Mouse (Mus musculus): ENCODE results near the gene Wbp1l.

Wbp1l gene

DNA sequence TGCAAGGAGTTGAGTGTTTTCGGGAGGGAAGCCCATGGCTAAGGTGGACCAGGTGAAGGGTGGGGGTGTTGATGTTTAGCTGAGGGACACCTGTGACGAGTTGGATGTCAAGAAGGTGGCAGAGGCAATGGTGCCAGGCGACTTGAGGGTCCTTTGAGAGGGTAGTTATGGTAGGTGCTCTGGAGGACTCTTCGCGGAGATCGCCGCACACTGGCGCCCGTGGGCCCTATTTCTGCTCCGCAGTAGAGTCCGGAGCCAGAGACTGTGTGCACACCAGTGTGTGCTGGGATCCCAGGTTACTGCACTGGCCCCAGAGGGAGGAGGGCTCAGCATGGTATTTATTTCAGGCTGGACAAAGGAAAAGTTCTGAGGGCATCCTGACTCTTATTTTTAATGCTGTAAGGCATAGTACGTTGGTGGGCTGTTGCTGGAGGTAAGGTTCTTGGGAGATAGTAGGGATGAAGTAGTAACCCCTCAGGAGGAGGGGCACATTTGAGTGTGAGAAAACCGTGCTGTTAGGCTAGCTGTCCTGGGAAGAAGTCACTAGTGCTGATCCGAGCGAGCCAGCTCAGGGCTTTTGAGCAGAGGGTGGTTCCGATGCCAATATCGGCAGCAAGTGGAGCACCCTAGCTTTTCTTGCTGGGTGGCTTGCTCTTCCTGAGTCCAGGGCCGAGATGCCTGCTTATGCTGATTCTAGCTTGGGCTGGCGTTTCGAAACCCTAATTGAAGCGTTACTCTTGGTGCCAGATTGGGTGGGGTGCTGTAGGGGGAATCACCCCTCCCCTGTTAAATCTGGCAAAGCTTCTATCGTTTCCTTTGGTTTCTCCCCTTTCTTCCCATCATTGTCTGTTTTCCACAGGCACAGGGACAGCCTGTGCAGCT lies 732 bp downstream of the Wbp1l start:
- DNase-seq (ENCODE audit: low spot score) = no peak

DNA sequence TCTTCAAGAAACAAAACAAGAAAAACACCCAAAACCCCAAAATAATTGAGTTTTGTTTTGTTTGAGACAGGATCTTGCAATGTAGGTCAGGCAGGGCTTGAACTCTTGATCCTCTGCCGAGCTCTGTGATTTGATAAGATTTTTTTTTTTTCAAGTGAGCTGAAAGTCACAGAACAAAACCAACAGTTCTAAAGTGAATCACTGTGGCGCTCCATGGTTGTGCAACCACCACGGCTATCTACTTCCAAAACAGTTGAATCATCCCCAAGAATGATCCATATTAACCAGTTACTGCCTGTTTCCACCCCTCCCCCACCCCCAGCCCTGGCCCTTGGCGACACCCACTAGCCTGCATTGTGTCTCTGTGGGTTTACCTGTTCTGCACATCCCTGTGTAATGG lies 1.5 kb downstream of the Wbp1l start:
- DNase-seq (ENCODE audit: low spot score) = no peak

DNA sequence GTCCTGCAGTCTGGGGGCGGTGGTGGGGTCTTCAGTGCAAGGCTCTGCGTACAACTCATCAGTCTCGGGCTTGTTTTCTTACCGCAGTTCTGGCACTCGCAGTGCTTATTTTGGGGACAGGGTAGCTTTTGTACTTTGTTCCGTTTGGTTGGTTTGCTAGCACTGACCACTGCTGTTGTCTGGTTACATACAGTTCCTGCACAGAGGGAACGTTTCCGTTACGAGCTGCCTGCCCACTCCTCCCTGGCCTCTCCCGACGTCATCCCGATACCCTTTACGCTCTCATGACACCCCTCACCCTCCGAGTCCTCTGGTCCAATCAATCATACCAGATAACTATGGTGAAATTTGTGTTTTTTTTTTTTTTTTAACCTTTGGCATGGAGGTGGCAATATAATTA lies 2.6 kb downstream of the Wbp1l start:
- no peak for DNase-seq (ENCODE audit: low spot score)

DNA sequence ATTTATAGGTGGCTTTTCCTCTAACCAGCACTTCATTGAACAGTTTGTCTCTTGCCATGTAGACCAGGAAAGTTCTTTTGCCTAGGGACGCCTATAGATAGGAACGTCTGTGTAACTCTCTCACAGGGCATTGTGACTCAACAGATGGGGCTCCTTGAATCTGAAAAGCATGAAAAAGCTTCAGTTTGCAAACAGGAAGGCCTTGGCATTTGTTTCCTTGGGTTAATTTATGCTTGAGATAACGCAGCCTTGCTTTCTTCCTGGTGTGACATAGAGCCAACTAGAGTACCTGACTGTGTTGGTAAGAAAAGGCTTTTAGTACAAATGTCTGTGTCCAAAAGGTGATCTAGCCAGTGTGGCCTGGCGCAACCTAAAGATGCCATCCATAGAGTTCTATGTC lies 3.5 kb downstream of the Wbp1l start:
- no peak for DNase-seq (ENCODE audit: low spot score)

DNA sequence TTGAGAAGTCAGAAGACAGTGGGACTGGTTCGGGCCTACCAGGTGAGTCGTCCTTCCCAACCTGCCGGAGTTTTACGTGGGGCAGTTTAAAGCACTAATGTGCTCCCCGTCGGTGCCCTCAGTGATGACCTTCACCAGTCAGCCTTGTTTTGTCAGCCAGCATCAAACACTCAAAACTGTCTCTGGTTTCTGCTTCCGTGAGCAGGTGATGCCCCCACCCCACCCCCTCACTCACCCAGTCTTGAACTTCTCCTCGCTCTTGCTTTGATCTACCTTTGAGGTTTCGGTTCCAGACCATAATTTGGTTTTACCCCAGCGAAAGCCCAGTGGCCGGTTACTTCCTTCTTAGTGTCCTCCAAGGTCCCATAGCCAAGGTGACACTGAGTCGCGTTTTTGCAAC lies 7.8 kb downstream of the Wbp1l start:
- no peak for DNase-seq (ENCODE audit: low spot score)

DNA sequence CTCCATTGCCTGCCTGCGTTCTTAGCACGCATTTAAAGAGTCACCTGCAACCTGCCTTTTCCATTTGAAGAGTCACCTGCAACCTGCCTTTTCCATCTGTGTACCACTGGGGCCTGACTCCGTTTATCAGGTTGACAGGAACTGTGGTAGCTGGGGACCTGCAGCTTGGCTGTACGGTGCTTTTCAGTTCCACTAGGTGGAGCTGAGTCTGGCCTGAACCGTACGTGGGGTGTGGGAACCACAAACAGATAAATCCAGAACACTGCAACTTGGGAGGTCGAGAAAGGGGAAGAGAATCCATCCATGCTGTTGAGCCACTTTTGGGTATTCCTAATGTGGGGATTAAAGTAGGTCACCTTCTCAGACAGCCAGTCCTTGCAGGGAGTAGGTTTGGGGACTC lies 8.5 kb downstream of the Wbp1l start:
- DNase-seq (ENCODE audit: low spot score) = no peak

DNA sequence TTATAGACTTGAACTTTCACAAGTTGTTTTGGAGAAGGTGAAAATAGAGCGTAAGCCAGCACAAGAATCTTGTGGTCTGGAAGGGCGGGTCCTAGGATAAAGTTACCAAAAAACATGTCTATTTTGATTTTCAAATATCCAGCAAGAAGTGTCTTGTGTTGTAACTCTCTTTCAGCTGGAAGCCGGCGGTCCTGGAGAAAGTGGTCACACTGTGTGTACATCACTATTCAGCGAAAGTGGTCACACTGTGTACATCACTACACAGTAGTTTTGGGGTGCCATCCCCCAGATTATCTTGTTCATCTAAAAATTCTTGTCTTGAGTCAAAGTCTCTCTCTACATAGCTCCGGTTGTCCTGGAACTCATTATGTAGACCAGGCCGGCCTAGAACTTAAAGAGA lies 9.3 kb downstream of the Wbp1l start:
- DNase-seq (ENCODE audit: low spot score) = no peak

DNA sequence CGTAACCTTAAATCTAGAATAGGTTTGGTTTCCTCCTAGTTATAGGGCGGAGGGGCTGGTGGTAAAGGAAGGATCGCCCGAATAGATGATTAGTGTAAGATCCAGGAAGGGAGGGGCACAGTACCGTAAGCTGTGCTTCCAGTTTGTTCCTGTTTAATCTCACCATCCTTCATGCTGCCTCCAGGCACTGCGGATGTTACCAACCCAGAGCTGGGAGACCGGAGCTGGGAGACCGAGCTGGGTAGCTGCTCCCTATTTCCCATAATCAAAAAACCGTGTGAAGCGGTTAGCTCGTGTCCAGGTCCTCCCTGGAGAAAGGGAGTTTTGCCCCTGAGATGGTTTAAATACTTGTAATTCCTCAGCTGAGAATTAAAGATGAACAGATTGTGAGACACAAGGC lies 17.5 kb downstream of the Wbp1l start:
- no peak for DNase-seq (ENCODE audit: low spot score)

DNA sequence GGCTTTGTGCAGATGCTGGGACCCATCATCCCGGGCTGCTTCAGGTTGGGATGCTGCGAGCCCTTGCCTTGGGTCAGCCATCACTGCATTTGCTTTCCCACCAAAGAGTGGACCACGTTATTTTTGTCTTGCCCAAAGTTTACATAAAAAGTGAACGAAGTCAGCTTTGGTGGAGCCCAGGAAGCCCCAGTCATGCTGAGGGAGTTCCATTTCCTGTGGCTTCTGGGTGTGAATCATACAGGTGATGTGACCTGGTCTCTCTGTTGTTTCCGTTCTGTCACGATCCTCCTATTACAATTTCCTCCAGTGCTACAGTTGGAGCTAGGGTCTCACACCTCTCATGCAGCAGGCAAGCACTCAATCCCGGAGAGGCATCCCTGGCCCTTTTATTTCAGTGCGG lies 18.5 kb downstream of the Wbp1l start:
- DNase-seq (ENCODE audit: low spot score) = no peak

DNA sequence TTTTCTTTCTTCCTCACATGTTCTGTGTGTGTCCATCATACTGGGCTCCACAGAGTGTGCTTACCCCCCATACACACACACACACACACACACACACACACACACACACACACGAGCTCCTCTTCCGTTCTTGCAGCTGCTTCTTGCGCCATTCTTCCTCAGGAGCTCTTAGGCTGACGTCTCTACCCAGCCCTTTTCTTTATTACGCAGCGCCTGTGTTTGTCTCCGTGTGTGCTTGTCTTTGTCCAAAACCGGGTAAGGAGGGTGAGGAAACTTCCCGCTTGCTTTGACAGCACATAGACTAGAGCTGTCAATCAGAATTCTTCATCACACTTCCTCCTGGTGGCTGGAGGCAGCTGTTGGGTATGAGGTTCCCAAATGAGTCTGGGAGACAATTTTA lies 19.4 kb downstream of the Wbp1l start:
- no peak for DNase-seq (ENCODE audit: low spot score)

DNA sequence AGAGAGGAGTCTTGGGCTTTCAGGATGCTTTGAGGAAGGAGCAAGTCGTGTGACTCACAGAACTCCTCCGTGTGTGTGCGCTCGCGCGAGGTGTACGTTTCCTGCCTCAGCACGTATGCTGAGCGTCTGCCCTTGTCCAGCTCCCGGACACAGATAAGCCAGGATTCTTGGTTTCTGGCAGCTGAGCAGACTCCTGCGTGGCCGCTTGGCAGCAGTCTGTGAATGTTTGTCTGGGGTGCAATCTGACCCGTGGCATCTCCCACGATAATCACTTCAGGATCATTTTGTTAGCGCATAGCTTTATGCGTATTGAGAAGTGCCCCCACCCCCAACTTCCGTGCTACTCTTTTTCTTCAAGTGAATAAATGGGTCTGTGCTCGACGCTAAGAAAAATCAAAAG lies 20.1 kb downstream of the Wbp1l start:
- DNase-seq (ENCODE audit: low spot score) = no peak

DNA sequence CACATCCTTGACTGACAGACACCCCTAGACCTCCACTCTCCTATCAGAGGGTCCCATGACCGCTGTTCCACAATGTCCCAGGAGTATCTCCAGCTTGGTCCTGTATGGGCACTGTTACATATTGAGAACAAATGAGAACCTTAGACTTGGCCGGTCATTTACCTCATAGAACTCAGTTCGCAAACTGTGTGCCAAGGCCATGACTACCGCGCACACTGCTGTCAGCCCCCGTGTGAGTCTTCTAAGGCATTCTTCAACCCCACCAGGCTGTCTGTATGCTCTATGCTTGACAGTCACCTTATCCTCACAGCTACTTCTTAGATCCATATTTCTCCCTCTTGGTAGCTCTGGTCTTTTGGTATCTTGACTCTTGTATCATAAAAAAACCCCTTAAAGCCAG lies 20.6 kb downstream of the Wbp1l start:
- DNase-seq (ENCODE audit: low spot score) = no peak

DNA sequence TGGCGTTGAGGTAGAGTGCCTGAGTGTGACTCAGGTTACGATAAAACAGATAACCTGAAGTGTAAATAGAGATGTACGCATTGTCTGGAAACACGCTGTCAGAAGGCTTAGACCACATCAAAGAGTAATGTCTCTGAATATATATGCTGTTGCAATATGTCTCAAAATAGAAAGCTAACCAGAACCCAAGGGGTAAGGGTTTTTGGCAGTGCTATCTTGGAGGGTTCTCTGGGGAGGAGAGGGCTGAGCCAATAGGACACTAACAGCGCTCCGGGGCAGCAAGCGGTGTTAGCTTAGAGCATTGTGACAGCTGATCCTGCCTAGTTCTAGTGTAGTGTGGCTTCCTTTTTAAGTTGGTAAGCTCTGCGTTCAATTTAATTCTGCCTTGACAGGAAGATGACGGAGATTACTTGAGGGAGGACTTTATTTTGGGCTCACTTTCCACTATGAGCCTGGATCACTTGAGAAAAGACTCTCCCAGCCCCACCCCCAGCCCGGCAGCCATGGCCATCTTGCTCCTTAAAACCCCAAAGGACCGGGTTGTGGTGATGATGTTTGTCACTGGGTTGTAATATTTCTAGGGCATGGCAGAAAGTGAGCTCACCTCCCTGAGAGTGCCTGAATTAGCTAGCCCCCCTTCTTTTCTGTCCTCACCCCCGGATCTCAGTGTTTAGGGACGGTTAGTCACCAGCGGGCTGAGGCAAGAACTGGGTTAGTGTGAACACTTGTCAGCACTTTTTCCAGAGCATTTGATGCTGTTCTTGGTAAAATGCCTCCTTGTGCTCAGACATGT lies 21.3 kb downstream of the Wbp1l start:
- DNase-seq (ENCODE audit: low spot score) = no peak

DNA sequence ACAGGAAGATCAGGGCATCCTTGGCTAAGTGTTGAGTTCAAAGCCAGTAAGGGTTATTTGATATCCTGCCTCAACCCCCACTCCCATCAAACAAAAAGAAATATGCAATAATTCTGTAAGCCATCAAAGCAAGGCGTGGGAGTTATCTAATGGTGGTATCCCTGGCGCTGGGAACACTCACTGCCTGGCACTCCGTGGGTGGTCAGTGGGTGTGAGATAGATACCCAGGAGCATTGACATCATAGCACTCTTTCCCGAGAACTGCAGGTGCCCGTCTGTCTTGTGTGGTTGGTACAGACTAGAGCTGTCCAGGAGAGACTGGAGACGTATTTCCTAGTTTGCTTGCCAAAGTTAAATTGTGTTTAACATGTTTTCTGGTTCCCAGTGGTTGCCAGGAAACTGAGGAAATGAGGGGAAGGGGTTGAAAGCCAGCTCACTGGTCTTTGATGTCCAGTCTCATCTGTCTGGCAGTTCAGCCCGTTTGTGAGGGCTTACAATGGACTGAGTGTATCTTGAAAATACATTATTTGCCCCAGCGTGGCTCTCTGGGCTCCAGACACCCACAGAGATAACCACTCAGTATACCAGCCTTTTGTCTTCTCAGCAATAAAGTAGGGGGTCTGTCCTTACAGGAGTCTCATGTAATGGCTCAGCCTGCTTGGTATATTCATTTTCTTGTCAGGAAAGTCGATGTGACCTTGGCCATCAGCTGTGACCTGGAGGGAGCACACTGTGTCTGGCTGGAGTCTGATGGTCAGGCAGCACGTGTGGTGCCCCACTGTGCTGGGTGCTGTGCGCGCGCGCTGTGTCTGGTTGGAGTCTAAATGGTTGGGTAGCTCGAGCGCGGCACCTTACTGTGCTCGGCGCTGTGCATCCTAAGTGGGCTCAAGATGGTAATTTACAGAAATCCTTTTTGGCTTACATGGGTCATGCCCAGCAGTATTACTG lies 22.6 kb downstream of the Wbp1l start:
- DNase-seq (ENCODE audit: low spot score) = no peak

DNA sequence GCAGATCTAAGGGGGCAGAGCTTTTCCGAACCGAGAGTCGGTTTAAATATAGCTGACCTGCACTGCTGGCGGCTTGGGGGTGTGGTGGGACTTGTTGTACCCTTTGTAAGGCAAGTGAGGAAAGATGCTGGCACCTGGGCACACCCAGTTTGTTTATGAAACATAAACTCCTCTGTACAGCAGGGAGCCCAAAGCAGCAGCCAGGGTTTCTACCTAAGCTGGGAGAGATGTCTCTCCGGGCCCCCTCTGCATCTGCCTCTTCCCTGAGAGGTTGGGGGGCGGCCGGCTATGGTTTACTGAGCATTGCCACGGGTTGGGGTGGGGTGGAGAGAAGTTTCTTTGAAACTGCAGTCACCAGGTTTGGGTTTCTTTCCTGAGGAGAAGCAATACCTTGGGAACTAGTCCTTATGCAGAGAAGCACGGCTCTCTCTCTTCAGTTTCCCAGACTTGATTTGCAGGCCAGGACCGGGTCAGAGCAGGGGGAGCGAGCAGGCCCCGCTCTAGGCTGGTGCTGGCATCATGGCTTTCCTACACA lies 23.8 kb downstream of the Wbp1l start:
- no peak for DNase-seq (ENCODE audit: low spot score)

DNA sequence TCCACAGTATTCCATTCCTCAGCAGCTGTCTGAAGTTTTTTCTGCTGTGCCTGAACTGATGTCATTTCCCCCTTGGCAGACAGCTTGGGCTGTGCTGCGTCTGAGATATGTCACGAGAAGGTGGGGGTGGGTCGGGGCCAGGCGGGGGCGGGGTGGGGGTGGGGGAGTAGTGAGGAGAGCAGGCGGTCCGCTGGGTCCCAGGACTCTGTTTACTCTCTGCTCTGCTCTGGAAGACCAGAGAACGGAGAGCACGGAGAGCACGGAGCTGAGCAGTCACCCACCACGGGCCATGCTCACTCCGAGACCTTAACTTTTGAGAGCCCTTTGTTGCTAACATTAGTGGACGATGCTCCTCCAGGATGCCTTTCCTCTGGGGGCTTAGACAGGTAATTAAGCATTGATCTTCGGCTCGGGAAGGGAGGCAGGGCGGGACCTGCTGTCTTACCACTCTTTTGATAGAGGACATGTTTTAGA lies 24.3 kb downstream of the Wbp1l start:
- DNase-seq (ENCODE audit: low spot score) = no peak

DNA sequence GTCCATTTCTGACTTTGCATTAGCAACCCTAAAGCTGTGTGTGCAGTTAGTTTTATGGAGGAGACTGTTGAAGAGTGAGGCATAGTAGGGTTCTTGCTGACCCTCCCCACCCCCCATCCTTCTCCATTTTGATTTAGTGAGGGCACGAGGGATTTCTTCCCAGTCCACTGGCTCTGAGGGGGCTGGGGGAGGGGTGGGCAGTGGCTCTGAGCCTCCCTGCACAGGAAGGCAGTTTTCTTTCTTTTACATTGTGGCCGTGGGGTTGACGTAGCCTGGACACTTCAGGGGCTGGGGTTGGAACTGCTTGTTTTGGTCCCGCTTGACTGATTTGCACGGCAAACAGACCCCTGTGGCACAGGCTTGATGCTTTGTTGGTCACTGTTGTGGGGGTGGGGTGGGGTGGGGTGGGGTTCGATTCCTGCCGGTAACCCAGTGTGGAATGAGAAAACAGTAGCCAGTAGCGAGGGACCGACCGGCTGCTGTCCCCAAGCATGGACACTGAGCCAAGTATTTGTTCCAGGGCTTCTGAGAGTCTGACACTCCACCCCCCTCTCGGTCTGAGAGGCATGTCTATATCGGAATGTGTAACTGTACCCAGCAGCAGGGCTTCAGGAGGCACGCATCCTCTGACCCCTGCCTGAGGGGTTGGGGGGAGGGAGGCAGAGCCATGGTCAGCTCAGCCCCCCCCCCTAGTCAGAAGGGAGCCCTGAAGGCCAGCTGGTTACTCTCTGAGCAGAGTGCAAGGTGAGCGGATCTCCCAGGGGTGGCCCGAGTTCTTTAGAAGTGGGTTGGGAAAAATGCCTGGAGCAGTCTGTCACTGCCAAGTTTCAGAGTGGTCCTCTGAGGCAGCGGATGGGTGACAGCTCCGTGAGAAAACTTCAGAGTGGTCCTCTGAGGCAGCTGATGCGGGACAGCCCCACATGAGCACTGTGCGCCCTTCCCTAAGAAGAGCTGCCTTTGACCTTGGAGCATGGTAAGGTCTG lies 25.2 kb downstream of the Wbp1l start:
- DNase-seq (ENCODE audit: low spot score) = no peak

DNA sequence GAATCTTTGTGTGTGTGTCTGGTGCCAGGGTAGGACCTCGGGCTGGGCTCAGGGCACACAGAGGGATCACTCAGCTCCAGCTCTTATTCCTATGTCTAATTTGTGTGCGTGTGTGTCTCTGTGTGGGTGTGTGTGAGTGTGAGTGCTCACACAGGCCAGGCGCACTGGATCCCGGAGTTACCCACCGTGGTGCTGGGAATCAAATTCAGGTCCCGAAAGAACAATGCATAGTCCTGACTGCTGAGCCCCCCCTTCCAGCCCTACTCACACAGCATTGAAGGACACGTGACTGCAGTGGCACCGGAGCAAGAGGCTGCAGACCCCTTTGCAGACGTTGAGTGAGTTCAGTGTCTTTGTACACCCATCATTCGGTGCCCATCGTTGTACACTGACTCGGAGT lies 26.1 kb downstream of the Wbp1l start:
- no peak for DNase-seq (ENCODE audit: low spot score)

DNA sequence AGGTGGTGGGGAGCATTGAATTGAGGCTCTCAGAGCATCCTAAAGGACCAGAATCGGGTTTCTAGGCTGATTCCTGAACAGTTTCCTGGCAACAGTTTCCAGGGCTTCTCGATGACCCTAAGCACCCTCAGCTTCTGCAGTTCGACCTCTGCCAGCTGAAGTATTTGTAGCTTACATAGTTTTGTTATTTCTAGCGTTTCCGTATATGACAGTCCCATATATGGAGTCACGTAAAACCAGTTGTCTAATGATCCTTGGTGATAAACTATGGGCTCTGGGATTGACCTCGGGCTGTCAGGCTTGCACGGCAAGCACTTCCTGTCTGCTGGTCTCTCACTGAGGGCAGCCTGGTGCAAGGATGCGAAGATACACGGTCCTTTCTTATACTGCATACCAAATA lies 26.6 kb downstream of the Wbp1l start:
- no peak for DNase-seq (ENCODE audit: low spot score)

DNA sequence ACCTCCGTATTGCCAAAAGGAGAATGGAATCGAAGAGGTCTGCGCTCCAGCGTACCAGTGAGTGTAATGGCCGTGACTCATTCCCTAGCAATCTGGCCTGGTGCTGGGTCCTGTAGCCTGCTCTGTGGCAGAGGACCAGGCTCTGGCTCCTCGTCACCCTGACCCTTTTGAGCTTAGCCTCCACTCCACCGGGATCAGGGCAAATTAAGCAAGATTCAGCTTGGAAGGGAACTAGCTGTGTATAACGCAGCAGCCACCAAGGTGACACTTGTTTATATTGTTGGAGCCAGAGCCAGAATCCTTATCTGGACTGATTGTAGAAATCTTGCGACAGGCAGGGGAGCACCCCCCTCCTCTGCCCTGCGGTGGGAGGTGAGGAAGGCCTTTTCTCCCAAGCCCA lies 29.5 kb downstream of the Wbp1l start:
- DNase-seq (ENCODE audit: low spot score) = no peak

DNA sequence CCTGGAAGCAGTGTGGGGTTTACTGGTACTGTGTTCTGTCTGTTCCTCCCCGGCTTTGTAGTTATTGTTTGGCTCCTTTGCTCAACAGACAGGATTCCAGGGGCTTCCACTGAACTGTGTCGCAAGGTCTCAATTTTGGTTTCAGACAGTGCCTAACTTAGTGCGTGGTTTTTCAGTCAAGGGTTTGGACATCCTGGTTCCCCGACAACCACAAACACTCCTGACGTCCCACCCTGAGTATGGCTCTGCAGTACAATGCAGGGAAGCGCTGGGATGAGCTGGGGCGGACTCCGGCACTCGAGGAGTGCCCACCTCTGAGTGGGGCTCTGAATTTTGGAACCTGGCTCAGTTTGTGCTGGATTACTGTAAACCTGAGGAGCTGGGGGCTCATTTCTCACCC lies 30.9 kb downstream of the Wbp1l start:
- no peak for DNase-seq (ENCODE audit: low spot score)

Data from layer of hippocampus, adult 9-10 months (tissue).